Mouse (Mus musculus) neural tube, embryonic 14.5 days (tissue): Measurements from ENCODE around the gene Duxbl3. TPM values are rescaled to one million over a fixed set of nuclear protein-coding genes. Genes with fewer than 3 reads are reported as not detected.
"Not testable (repeated sequence)": the region's sequence is repeated elsewhere in the genome, so short reads cannot be mapped to it uniquely, and the experiment has no call there.

Source experiments
- ATAC-seq: fragments of 200-750 bp; cut with Nextera tagmentation; 2 replicates; pipeline ENCODE4 v1.8.0; 2017; ENCODE audit warnings: low read depth, mild to moderate bottlenecking, moderate TSS enrichment, moderate library complexity
- H3K27ac ChIP-seq: fragments of 300-500 bp; sonication (generic); 2 replicates; pipeline ENCODE4 v1.5.1; 2014; ENCODE audit warnings: low read depth, mild to moderate bottlenecking, control low read depth, low read length, moderate library complexity, mixed read lengths
- H3K27me3 ChIP-seq: fragments of 300-500 bp; sonication (generic); 2 replicates; pipeline ENCODE4 v1.6.1; 2014; ENCODE audit warnings: low read length; ENCODE audit not compliant: control insufficient read depth, insufficient read depth
- H3K36me3 ChIP-seq: fragments of 300-500 bp; sonication (generic); 2 replicates; pipeline ENCODE4 v1.6.1; 2014; ENCODE audit warnings: low read length, mixed read lengths; ENCODE audit not compliant: control insufficient read depth, insufficient read depth
- H3K4me1 ChIP-seq: fragments of 300-500 bp; sonication (generic); 2 replicates; pipeline ENCODE4 v1.6.1; 2014; ENCODE audit warnings: low read length; ENCODE audit not compliant: control insufficient read depth, insufficient read depth
- H3K4me2 ChIP-seq: fragments of 300-500 bp; sonication (generic); 2 replicates; pipeline ENCODE4 v1.6.1; 2014; ENCODE audit warnings: mild to moderate bottlenecking, low read depth, low read length, control low read depth
- H3K4me3 ChIP-seq: fragments of 300-500 bp; sonication (generic); 2 replicates; pipeline ENCODE4 v1.5.1; 2014; ENCODE audit warnings: low read depth, low read length, control low read depth, mixed read lengths
- H3K9ac ChIP-seq: fragments of 300-500 bp; sonication (generic); replicated peaks from 2 replicates; pipeline ENCODE4 v1.6.1; 2014; ENCODE audit warnings: low read depth, mild to moderate bottlenecking, control low read depth, low read length, mixed read lengths
- H3K9me3 ChIP-seq: fragments of 300-500 bp; sonication (generic); 2 replicates; pipeline ENCODE4 v1.6.1; 2016; ENCODE audit warnings: low read length; ENCODE audit not compliant: control insufficient read depth
- WGBS: fragments of 180-500 bp; shearing (Covaris S2); extraction: QIAGEN DNeasy Blood & Tissue Kit; methylation state at CpG from one replicate; pipeline ENCODE4 v1.1.7; 2014; 5-methylcytosine and 5-hydroxymethylcytosine counted together
- polyA plus RNA-seq: library from polyadenylated mRNA; unstranded; fragments of >200 nt; fragmentation: Nextera tagmentation; extraction: Ambion mirVana; gene quantifications from 2 replicates; pipeline ENCODE4 v1.2.1, GENCODE M21; 2014

Gene Duxbl3
- polyA plus RNA-seq = 1.4 and 4.8 TPM in 2 replicates

DNA sequence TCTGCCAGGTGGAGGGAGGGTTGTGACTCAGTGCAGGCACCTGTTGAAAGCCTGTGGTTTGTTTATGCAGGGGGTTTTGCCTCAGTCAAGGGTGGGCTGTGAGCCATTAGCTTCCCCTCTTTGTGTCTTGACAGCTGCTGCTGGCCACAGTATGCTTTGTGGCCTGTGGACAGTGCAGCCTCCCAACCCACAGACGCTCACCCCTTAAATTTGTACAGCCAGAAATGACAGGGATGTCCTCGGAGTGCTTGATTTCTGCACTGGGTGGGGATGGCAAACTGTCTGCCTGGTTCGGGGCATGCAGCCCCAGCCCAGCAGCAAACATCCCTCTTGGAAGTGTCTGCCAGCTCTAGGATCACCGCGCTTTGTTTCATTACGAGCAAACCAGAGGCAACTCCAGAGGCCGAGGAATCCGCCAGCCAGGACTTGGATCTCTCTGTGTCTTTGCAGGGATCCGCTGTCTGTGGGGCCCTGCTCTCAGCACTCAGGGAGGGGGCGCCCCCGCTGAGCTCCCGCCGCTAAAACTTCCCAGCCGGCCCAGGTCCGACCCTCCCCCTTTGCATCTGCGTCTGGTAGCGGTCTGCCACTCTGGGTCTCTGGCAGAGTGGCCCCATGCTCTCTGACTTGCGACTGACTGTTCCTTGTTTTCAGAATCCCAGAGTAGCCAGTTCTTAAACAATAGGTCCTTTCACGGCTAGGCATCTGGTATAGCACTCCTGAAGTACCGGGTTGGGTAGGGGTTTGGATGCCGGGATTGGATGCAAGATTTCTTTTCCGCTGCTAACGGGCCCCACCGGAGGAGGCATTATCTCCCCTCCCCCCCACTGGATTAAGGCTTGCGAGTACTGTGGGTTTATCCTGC is at the start of gene Duxbl3:
Duxbl3 (plus strand) TSS at position 207 of the 862 bp plus-strand sequence.
- not testable (repeated sequence) for H3K27me3 ChIP-seq, H3K4me3 ChIP-seq, H3K4me2 ChIP-seq, H3K4me1 ChIP-seq, H3K27ac ChIP-seq, H3K36me3 ChIP-seq, H3K9me3 ChIP-seq, H3K9ac ChIP-seq
- ATAC-seq = peak; percentile 95
- no CpG with 5 or more reads among the region's 25 CpGs for WGBS

GRCm38 (mm10) chr14:26216233-26217000 is 41.3 kb upstream of the Duxbl3 start:
- not testable (repeated sequence) for H3K27ac ChIP-seq, H3K4me1 ChIP-seq, H3K9me3 ChIP-seq, H3K4me2 ChIP-seq, H3K9ac ChIP-seq, H3K4me3 ChIP-seq, ATAC-seq, H3K36me3 ChIP-seq, H3K27me3 ChIP-seq
- WGBS = no CpG with 5 or more reads among the region's 5 CpGs

GRCm38 (mm10) chr14:26237183-26237582 is 20.6 kb upstream of the Duxbl3 start:
- H3K27me3 ChIP-seq, H3K9ac ChIP-seq, H3K4me3 ChIP-seq, H3K27ac ChIP-seq, H3K9me3 ChIP-seq, ATAC-seq, H3K4me1 ChIP-seq, H3K36me3 ChIP-seq, H3K4me2 ChIP-seq: not testable (repeated sequence)
- no CpG with 5 or more reads among the region's 2 CpGs for WGBS

- H3K9ac ChIP-seq, H3K27me3 ChIP-seq, H3K4me1 ChIP-seq, H3K9me3 ChIP-seq, H3K4me3 ChIP-seq, H3K4me2 ChIP-seq, H3K27ac ChIP-seq, H3K36me3 ChIP-seq: not testable (repeated sequence)
- WGBS = no CpG with 5 or more reads among the region's 6 CpGs
- peak; percentile 30; the same call in 1 of the 2 replicates for ATAC-seq
Measured at GRCm38 (mm10) chr14:26258729-26259128, 967 bp downstream of the Duxbl3 start.

DNA sequence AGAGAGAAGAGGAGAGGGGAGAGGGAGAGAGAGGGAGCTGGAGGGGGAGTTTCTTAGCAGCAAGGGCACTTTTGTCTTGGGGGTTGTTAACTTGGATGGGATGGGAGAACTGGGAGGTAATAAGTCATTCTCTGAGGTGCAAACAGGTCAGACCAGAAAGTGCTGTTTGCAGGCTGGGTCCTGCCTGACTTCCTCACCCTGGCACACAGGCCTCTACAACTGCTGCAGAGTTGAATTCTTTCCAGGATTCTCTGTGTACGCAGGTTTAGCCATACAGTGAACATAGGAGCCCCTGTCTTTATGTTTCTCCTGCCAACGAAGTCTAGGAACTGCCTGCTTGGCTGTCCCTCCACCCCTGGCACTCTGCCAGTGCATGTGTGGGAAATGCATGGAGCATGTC is 29.0 kb downstream of the Duxbl3 start:
- not testable (repeated sequence) for H3K27ac ChIP-seq, ATAC-seq, H3K9ac ChIP-seq, H3K4me2 ChIP-seq, H3K4me1 ChIP-seq, H3K9me3 ChIP-seq, H3K27me3 ChIP-seq, H3K36me3 ChIP-seq, H3K4me3 ChIP-seq
- WGBS = no CpG with 5 or more reads among the region's 2 CpGs

GRCm38 (mm10) chr14:26293859-26294258 is 36.1 kb downstream of the Duxbl3 start:
- no peak overlapping the region for H3K4me2 ChIP-seq
- ATAC-seq = no peak
- H3K27me3 ChIP-seq = no peaks in the 10 kb centered on the region
- H3K9ac ChIP-seq = no peak overlapping the region
- H3K9me3 ChIP-seq = no peaks in the 10 kb centered on the region
- 100% methylated on average over 1 of the region's 1 CpGs for WGBS
- H3K4me3 ChIP-seq = no peak overlapping the region
- no peak overlapping the region for H3K27ac ChIP-seq
- no peaks in the 10 kb centered on the region for H3K36me3 ChIP-seq
- H3K4me1 ChIP-seq = no peaks in the 10 kb centered on the region

DNA sequence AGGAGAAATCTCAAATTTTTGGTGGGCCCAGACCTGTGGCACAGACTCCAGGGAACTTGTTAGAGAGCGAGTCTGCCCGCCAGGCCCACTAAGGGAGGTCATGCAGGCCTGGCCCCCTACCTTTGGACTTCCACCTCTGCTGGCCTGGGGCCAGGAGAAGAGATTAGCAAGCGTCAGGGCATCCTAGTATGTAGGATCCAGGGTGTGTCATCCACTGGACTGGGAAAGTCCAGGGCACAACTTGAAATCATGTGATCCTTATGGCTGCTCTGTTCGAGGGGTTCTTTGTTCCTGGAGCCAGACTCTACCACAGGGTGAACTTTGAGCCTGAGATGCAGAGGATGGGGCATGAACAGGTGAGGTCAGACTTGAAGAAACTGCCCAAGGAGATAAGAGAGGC is 39.3 kb downstream of the Duxbl3 start:
- H3K36me3 ChIP-seq = no peaks in the 10 kb centered on the region
- 85% methylated on average over 4 of the region's 4 CpGs for WGBS
- no peaks in the 10 kb centered on the region for H3K4me1 ChIP-seq
- H3K9me3 ChIP-seq = no peaks in the 10 kb centered on the region
- no peaks in the 10 kb centered on the region for H3K27me3 ChIP-seq
- H3K4me3 ChIP-seq = no peak overlapping the region
- H3K27ac ChIP-seq = no peak overlapping the region
- no peak overlapping the region for H3K4me2 ChIP-seq
- no peak for ATAC-seq
- no peak overlapping the region for H3K9ac ChIP-seq

DNA sequence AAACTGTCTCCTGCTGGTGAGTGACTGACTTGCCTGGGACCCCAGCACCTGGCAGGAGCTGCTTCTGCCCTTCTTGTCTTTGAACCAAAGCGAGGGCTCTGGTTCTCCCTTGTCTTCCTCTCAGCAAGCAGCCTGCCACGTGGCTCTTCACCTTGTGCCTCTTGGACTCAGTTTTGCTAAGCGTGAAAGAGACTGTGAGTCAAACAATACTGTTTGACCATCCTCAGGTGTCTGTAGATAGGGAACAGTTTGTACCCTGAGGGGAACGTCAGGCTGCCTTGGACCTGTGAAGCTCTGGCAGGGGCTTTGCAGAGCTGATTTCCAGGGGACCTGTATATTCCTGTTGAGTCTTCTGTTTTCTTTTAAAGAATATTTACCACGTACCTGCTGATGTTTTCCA is 39.7 kb downstream of the Duxbl3 start:
- no peak for ATAC-seq
- Histone ChIP-seq H3K9me3 (no peaks in the 10 kb centered on the region), H3K27me3 (no peaks in the 10 kb centered on the region), H3K4me2 (no peak overlapping the region), H3K27ac (no peak overlapping the region), H3K4me1 (no peaks in the 10 kb centered on the region), H3K36me3 (no peaks in the 10 kb centered on the region), H3K4me3 (no peak overlapping the region), H3K9ac (no peak overlapping the region)
- 80% methylated on average over 5 of the region's 5 CpGs for WGBS

- Histone ChIP-seq H3K4me1 (no peaks in the 10 kb centered on the region), H3K4me3 (no peak overlapping the region), H3K9ac (no peak overlapping the region), H3K36me3 (no peaks in the 10 kb centered on the region), H3K4me2 (no peak overlapping the region), H3K9me3 (no peaks in the 10 kb centered on the region), H3K27ac (no peak overlapping the region), H3K27me3 (no peaks in the 10 kb centered on the region)
- peak; percentile 44; the same call in 1 of the 2 replicates for ATAC-seq
- 37% methylated on average over 2 of the region's 2 CpGs for WGBS
Measured at GRCm38 (mm10) chr14:26303111-26303510, 45.3 kb downstream of the Duxbl3 start.
